Mouse (Mus musculus): ENCODE data around the gene Cdca3. TPM values are rescaled to one million over a fixed set of nuclear protein-coding genes. Genes with fewer than 3 reads are reported as not detected.
A peak's percentile ranks its signal among the peaks of the same experiment; 100 is the strongest.
"Not testable (repeated sequence)": the region's sequence is repeated elsewhere in the genome, so short reads cannot be mapped to it uniquely, and the experiment has no call there.

Cdca3 gene
- polyA plus RNA-seq, 1 experiment from 2014 or later, result 16.9 TPM

- no peak for ATAC-seq (ENCODE audit: low read depth)
- H3K4me2 ChIP-seq (ENCODE audit: low read depth, low read length), result no peak overlapping the region
- no peak overlapping the region for H3K4me3 ChIP-seq (ENCODE audit: low read depth, low read length)
- no peak overlapping the region for H3K27ac ChIP-seq (ENCODE audit: low read depth, low read length)
- H3K36me3 ChIP-seq (ENCODE audit: control insufficient read depth, insufficient read depth, low read length), result no peaks in the 10 kb centered on the region
- no peaks in the 10 kb centered on the region for H3K27me3 ChIP-seq (ENCODE audit: control insufficient read depth, insufficient read depth, low read length)
- no peaks in the 10 kb centered on the region for H3K9me3 ChIP-seq (ENCODE audit: control insufficient read depth, low read length)
- H3K4me1 ChIP-seq (ENCODE audit: control insufficient read depth, insufficient read depth, low read length), result no peaks in the 10 kb centered on the region
- no peak overlapping the region for H3K9ac ChIP-seq (replicated peaks; ENCODE audit: low read depth, low read length)
- WGBS, result 64% methylated on average over 4 of the region's 4 CpGs
These were observed 33.6 kb upstream of the Cdca3 start for GRCm38 (mm10) chr6:124795781-124796180.

GRCm38 (mm10) chr6:124796200-124796599 is 33.1 kb upstream of the Cdca3 start:
- Histone ChIP-seq H3K4me1 (ENCODE audit: control insufficient read depth, insufficient read depth, low read length) (no peaks in the 10 kb centered on the region), H3K9ac (replicated peaks; ENCODE audit: low read depth, low read length) (no peak overlapping the region), H3K27me3 (ENCODE audit: control insufficient read depth, insufficient read depth, low read length) (no peaks in the 10 kb centered on the region), H3K36me3 (ENCODE audit: control insufficient read depth, insufficient read depth, low read length) (no peaks in the 10 kb centered on the region), H3K4me3 (ENCODE audit: low read depth, low read length) (no peak overlapping the region), H3K9me3 (ENCODE audit: control insufficient read depth, low read length) (no peaks in the 10 kb centered on the region), H3K27ac (ENCODE audit: low read depth, low read length) (no peak overlapping the region), H3K4me2 (ENCODE audit: low read depth, low read length) (no peak overlapping the region)
- whole genome bisulfite sequencing, result 83% methylated on average over 2 of the region's 2 CpGs
- no peak for ATAC-seq (ENCODE audit: low read depth)

GRCm38 (mm10) chr6:124802400-124802799 is 26.9 kb upstream of the Cdca3 start:
- H3K36me3 ChIP-seq (ENCODE audit: control insufficient read depth, insufficient read depth, low read length); H3K4me1 ChIP-seq (ENCODE audit: control insufficient read depth, insufficient read depth, low read length); H3K9ac ChIP-seq (replicated peaks; ENCODE audit: low read depth, low read length); H3K9me3 ChIP-seq (ENCODE audit: control insufficient read depth, low read length); ATAC-seq (ENCODE audit: low read depth); H3K4me3 ChIP-seq (ENCODE audit: low read depth, low read length); H3K27me3 ChIP-seq (ENCODE audit: control insufficient read depth, insufficient read depth, low read length); H3K27ac ChIP-seq (ENCODE audit: low read depth, low read length); H3K4me2 ChIP-seq (ENCODE audit: low read depth, low read length): not testable (repeated sequence)
- WGBS, result 24% methylated on average over 4 of the region's 9 CpGs

- Histone ChIP-seq H3K27me3 (ENCODE audit: control insufficient read depth, insufficient read depth, low read length) (no peaks in the 10 kb centered on the region), H3K4me2 (ENCODE audit: low read depth, low read length) (no peak overlapping the region), H3K36me3 (ENCODE audit: control insufficient read depth, insufficient read depth, low read length) (no peaks in the 10 kb centered on the region), H3K9me3 (ENCODE audit: control insufficient read depth, low read length) (no peaks in the 10 kb centered on the region), H3K27ac (ENCODE audit: low read depth, low read length) (no peak overlapping the region), H3K4me1 (ENCODE audit: control insufficient read depth, insufficient read depth, low read length) (peaks cover 5% of the 10 kb centered on the region; the same call in 1 of the 2 replicates), H3K9ac (replicated peaks; ENCODE audit: low read depth, low read length) (no peak overlapping the region), H3K4me3 (ENCODE audit: low read depth, low read length) (no peak overlapping the region)
- ATAC-seq (ENCODE audit: low read depth), result no peak
- WGBS, result 75% methylated on average over 3 of the region's 3 CpGs
These were observed 26.3 kb upstream of the Cdca3 start for GRCm38 (mm10) chr6:124803061-124803460.

- H3K27ac ChIP-seq (ENCODE audit: low read depth, low read length); H3K4me3 ChIP-seq (ENCODE audit: low read depth, low read length); H3K9ac ChIP-seq (replicated peaks; ENCODE audit: low read depth, low read length); H3K36me3 ChIP-seq (ENCODE audit: control insufficient read depth, insufficient read depth, low read length); H3K27me3 ChIP-seq (ENCODE audit: control insufficient read depth, insufficient read depth, low read length); H3K4me2 ChIP-seq (ENCODE audit: low read depth, low read length); ATAC-seq (ENCODE audit: low read depth); H3K9me3 ChIP-seq (ENCODE audit: control insufficient read depth, low read length); H3K4me1 ChIP-seq (ENCODE audit: control insufficient read depth, insufficient read depth, low read length): not testable (repeated sequence)
- WGBS, result 96% methylated on average over 4 of the region's 4 CpGs
These were observed 25.7 kb upstream of the Cdca3 start for GRCm38 (mm10) chr6:124803691-124804090.

- H3K36me3 ChIP-seq (ENCODE audit: control insufficient read depth, insufficient read depth, low read length), result no peaks in the 10 kb centered on the region
- no peak overlapping the region for H3K27ac ChIP-seq (ENCODE audit: low read depth, low read length)
- no peaks in the 10 kb centered on the region for H3K27me3 ChIP-seq (ENCODE audit: control insufficient read depth, insufficient read depth, low read length)
- H3K9ac ChIP-seq (replicated peaks; ENCODE audit: low read depth, low read length), result no peak overlapping the region
- H3K4me3 ChIP-seq (ENCODE audit: low read depth, low read length), result no peak overlapping the region
- no peak for ATAC-seq (ENCODE audit: low read depth)
- H3K4me2 ChIP-seq (ENCODE audit: low read depth, low read length), result no peak overlapping the region
- WGBS, result 92% methylated on average over 3 of the region's 3 CpGs
- no peaks in the 10 kb centered on the region for H3K9me3 ChIP-seq (ENCODE audit: control insufficient read depth, low read length)
- peaks cover 7% of the 10 kb centered on the region for H3K4me1 ChIP-seq (ENCODE audit: control insufficient read depth, insufficient read depth, low read length)
These were observed 25.0 kb upstream of the Cdca3 start for GRCm38 (mm10) chr6:124804341-124804740.

GRCm38 (mm10) chr6:124805341-124806321 is 23.7 kb upstream of the Cdca3 start:
- H3K27me3 ChIP-seq (ENCODE audit: control insufficient read depth, insufficient read depth, low read length), result no peaks in the 10 kb centered on the region
- H3K4me1 ChIP-seq (ENCODE audit: control insufficient read depth, insufficient read depth, low read length), result peaks cover 15% of the 10 kb centered on the region
- H3K4me2 ChIP-seq (ENCODE audit: low read depth, low read length), result peak overlapping the region; percentile 67
- H3K9me3 ChIP-seq (ENCODE audit: control insufficient read depth, low read length), result no peaks in the 10 kb centered on the region
- 1% methylated on average over 34 of the region's 34 CpGs for WGBS
- peak overlapping the region; percentile 79 for H3K27ac ChIP-seq (ENCODE audit: low read depth, low read length)
- H3K9ac ChIP-seq (replicated peaks; ENCODE audit: low read depth, low read length), result peak overlapping the region; percentile 48; the same call in 1 of the 2 replicates
- H3K36me3 ChIP-seq (ENCODE audit: control insufficient read depth, insufficient read depth, low read length), result no peaks in the 10 kb centered on the region
- peak overlapping the region; percentile 33 for H3K4me3 ChIP-seq (ENCODE audit: low read depth, low read length)
- peak; percentile 88 for ATAC-seq (ENCODE audit: low read depth)

- Histone ChIP-seq H3K9ac (replicated peaks; ENCODE audit: low read depth, low read length) (no peak overlapping the region), H3K9me3 (ENCODE audit: control insufficient read depth, low read length) (no peaks in the 10 kb centered on the region), H3K27me3 (ENCODE audit: control insufficient read depth, insufficient read depth, low read length) (no peaks in the 10 kb centered on the region), H3K4me2 (ENCODE audit: low read depth, low read length) (peak overlapping the region; percentile 67), H3K4me3 (ENCODE audit: low read depth, low read length) (no peak overlapping the region), H3K36me3 (ENCODE audit: control insufficient read depth, insufficient read depth, low read length) (peaks cover 4% of the 10 kb centered on the region), H3K27ac (ENCODE audit: low read depth, low read length) (peak overlapping the region; percentile 79; the same call in 1 of the 2 replicates), H3K4me1 (ENCODE audit: control insufficient read depth, insufficient read depth, low read length) (peaks cover 15% of the 10 kb centered on the region)
- 77% methylated on average over 7 of the region's 7 CpGs for WGBS
- ATAC-seq (ENCODE audit: low read depth), result no peak
These were observed 22.8 kb upstream of the Cdca3 start for GRCm38 (mm10) chr6:124806446-124807140.

GRCm38 (mm10) chr6:124807366-124807765 is 22.0 kb upstream of the Cdca3 start:
- peaks cover 9% of the 10 kb centered on the region for H3K36me3 ChIP-seq (ENCODE audit: control insufficient read depth, insufficient read depth, low read length)
- no peak overlapping the region for H3K9ac ChIP-seq (replicated peaks; ENCODE audit: low read depth, low read length)
- no peaks in the 10 kb centered on the region for H3K27me3 ChIP-seq (ENCODE audit: control insufficient read depth, insufficient read depth, low read length)
- H3K9me3 ChIP-seq (ENCODE audit: control insufficient read depth, low read length), result no peaks in the 10 kb centered on the region
- no peak overlapping the region for H3K4me3 ChIP-seq (ENCODE audit: low read depth, low read length)
- ATAC-seq (ENCODE audit: low read depth), result no peak
- 87% methylated on average over 4 of the region's 4 CpGs for WGBS
- H3K27ac ChIP-seq (ENCODE audit: low read depth, low read length), result no peak overlapping the region
- no peak overlapping the region for H3K4me2 ChIP-seq (ENCODE audit: low read depth, low read length)
- peaks cover 19% of the 10 kb centered on the region for H3K4me1 ChIP-seq (ENCODE audit: control insufficient read depth, insufficient read depth, low read length)

Measured in neural tube, embryonic 14.5 days (tissue).